Mouse (Mus musculus) forebrain, embryonic 16.5 days (tissue): Measurements from ENCODE around the gene Sbf2. TPM values are rescaled to one million over a fixed set of nuclear protein-coding genes. Genes with fewer than 3 reads are reported as not detected.

Source experiments
- ATAC-seq: fragments of 200-750 bp; cut with Nextera tagmentation; 2 replicates; pipeline ENCODE4 v1.8.0; 2017; ENCODE audit warnings: mild to moderate bottlenecking, moderate library complexity
- H3K27ac ChIP-seq: fragments of 300-500 bp; sonication (generic); 2 replicates; pipeline ENCODE4 v1.5.1; 2014; ENCODE audit warnings: low read length, control low read depth
- H3K27me3 ChIP-seq: fragments of 300-500 bp; sonication (generic); replicated peaks from 2 replicates; pipeline ENCODE4 v1.6.1; 2014; ENCODE audit warnings: low read length; ENCODE audit not compliant: control insufficient read depth, insufficient read depth
- H3K36me3 ChIP-seq: fragments of 300-500 bp; sonication (generic); 2 replicates; pipeline ENCODE4 v1.6.1; 2014; ENCODE audit not compliant: control insufficient read depth, insufficient read depth
- H3K4me1 ChIP-seq: fragments of 300-500 bp; sonication (generic); replicated peaks from 2 replicates; pipeline ENCODE4 v1.6.1; 2014; ENCODE audit warnings: low read length; ENCODE audit not compliant: control insufficient read depth, insufficient read depth
- H3K4me2 ChIP-seq: fragments of 300-500 bp; sonication (generic); 2 replicates; pipeline ENCODE4 v1.6.1; 2014; ENCODE audit warnings: mild to moderate bottlenecking, low read length, control low read depth
- H3K4me3 ChIP-seq: fragments of 300-500 bp; sonication (generic); replicated peaks from 2 replicates; pipeline ENCODE4 v1.5.1; 2014; ENCODE audit warnings: mild to moderate bottlenecking, low read length, control low read depth
- H3K9ac ChIP-seq: fragments of 300-500 bp; sonication (generic); replicated peaks from 2 replicates; pipeline ENCODE4 v1.6.1; 2014; ENCODE audit warnings: low read depth, low read length, control low read depth
- H3K9me3 ChIP-seq: fragments of 300-500 bp; sonication (generic); 2 replicates; pipeline ENCODE4 v1.6.1; 2016; ENCODE audit warnings: low read length; ENCODE audit not compliant: control insufficient read depth
- WGBS: fragments of 180-500 bp; shearing (Covaris S2); extraction: QIAGEN DNeasy Blood & Tissue Kit; methylation state at CpG from one replicate; pipeline ENCODE4 v1.1.7; 2014; 5-methylcytosine and 5-hydroxymethylcytosine counted together
- polyA plus RNA-seq: library from polyadenylated mRNA; unstranded; fragments of >200 nt; fragmentation: Nextera tagmentation; extraction: Ambion mirVana; gene quantifications from 2 replicates; pipeline ENCODE4 v1.2.1, GENCODE M21; 2015

Sbf2 gene
- polyA plus RNA-seq, 1 experiment from 2014 or later: 75.7 TPM

DNA sequence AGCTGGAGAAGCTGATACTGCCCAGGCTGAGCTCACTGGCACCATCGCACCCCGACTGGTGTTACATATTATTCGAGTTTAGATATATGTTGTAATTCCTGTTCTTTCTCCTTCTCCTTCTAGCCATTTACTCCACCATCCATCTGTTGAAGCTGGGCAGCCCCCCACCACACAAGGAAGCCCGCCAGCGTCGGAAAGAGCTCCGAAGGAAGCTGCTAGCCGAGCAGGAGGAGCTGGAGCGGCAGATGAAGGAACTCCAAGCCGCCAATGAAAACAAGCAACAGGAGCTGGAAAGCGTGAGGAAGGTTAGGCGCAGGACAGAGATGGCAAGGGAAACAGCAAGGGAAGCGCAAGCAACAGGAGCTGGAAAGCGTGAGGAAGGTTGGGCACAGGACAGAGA lies 344.9 kb downstream of the Sbf2 start:
- Histone ChIP-seq H3K9me3 (no peaks in the 10 kb centered on the region), H3K36me3 (no peaks in the 10 kb centered on the region), H3K4me2 (no peak overlapping the region), H3K4me1 (0 out of 2 replicates have a peak, but pooled peaks cover 3% of the 10 kb centered on the region), H3K4me3 (no peak overlapping the region), H3K9ac (no peak overlapping the region), H3K27me3 (no peaks in the 10 kb centered on the region), H3K27ac (no peak overlapping the region)
- ATAC-seq: no peak
- WGBS: 84% methylated on average over 14 of the region's 14 CpGs

DNA sequence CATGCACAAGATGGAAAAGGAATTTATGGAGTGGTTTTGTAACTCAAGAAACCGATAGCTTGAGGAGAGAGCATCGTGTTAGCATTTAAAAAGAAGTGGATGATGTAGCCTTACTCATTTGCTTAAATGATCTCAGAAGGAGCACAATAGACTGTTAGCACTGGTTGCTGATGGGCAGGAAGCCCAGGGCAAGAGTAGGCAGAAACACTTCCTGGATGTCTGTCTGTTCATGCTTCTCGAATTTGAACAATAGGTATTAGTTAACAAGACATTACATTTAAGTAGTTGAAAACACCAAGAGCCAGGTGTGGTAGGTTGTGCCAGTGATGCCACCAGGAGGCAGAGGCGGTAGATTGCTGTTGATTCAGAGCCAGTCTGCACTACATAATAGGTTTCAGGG lies 346.2 kb downstream of the Sbf2 start:
- H3K4me2 ChIP-seq: no peak overlapping the region
- no peaks in the 10 kb centered on the region for H3K27me3 ChIP-seq
- no peaks in the 10 kb centered on the region for H3K9me3 ChIP-seq
- H3K4me3 ChIP-seq: no peak overlapping the region
- ATAC-seq: no peak
- no peak overlapping the region for H3K27ac ChIP-seq
- no peak overlapping the region for H3K9ac ChIP-seq
- 0 out of 2 replicates have a peak, but pooled peaks cover 3% of the 10 kb centered on the region for H3K4me1 ChIP-seq
- no peaks in the 10 kb centered on the region for H3K36me3 ChIP-seq
- 33% methylated on average over 4 of the region's 4 CpGs for WGBS

DNA sequence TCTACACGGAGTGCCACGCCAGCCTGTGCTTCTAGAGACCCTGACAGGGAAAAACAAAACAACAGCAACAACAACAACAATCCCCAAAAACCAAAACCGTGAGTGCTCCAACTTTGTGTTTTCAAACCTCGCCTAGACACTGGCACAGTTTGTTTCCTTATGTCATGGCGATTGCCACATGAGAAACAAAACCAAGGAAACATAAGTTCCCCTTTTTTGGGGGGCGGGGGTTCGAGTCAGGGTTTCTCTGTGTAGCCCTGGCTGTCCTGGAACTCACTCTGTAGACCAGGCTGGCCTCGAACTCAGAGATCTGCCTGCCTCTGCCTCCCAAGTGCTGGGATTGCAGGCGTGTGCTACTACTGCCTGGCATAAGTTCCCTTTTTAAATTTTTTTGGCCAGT lies 346.7 kb downstream of the Sbf2 start:
- Histone ChIP-seq H3K9ac (no peak overlapping the region), H3K4me3 (no peak overlapping the region), H3K4me2 (no peak overlapping the region), H3K4me1 (0 out of 2 replicates have a peak, but pooled peaks cover 3% of the 10 kb centered on the region), H3K27me3 (no peaks in the 10 kb centered on the region), H3K36me3 (no peaks in the 10 kb centered on the region), H3K9me3 (no peaks in the 10 kb centered on the region), H3K27ac (no peak overlapping the region)
- WGBS: 95% methylated on average over 9 of the region's 9 CpGs
- ATAC-seq: no peak

DNA sequence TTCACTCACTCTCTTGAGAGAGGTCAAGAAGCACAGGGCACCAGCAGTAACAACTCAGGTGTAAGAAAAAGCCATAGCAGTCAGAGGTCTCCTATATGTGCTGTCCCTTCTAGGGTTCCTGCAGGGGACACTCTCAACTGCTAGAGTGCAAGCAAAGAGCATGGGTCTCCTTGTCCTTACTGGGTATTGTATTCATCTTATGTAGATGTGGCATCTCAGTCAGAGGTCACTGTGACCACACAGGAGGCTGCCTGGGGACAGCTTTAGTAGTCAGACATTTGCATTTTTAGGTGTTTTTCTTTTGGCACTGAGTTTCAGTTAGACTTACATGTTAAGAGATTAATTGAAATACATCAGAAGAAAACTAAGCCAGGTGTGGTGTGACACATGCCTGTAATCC lies 347.7 kb downstream of the Sbf2 start:
- Histone ChIP-seq H3K4me3 (no peak overlapping the region), H3K27ac (no peak overlapping the region), H3K9ac (no peak overlapping the region), H3K27me3 (no peaks in the 10 kb centered on the region), H3K4me2 (no peak overlapping the region), H3K9me3 (no peaks in the 10 kb centered on the region), H3K36me3 (no peaks in the 10 kb centered on the region), H3K4me1 (0 out of 2 replicates have a peak, but pooled peaks cover 3% of the 10 kb centered on the region)
- ATAC-seq: no peak

DNA sequence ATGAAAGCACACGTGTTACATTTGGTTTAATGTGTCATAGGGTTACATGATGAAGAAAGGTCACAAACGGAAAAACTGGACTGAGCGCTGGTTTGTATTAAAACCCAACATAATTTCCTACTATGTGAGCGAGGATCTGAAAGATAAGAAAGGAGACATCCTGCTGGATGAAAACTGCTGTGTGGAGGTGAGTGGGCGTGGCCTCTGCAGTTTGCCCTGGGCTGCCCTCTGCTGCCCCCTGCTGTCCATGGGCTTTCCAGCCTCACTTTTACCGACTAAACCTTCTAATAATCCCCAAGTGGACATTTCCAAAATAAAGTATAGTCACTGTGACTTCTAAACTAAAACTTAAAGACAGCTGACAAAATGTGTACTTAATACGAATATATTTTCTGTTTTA lies 348.9 kb downstream of the Sbf2 start:
- 35% methylated on average over 7 of the region's 7 CpGs for WGBS

DNA sequence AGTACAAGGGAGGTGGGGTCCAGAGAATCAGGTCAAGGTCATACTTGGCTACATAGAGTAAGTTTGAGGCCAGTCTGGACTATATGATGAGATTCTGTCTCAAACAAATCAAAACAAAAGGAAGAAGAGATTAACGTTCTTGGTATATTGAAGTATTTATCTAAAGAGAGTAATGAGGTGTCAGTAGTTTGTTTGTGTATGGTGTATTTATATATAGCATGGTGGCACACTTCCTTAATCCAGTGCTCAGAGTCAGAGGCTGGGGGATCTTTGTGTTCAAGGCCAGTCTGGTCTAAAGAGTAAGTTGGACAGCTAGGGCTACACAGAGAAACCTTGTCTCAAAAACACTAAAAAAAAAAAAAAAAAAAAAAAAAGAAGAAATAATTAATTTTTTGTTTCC lies 351.2 kb downstream of the Sbf2 start:
- Histone ChIP-seq H3K4me3 (no peak overlapping the region), H3K27me3 (no peaks in the 10 kb centered on the region), H3K27ac (no peak overlapping the region), H3K4me1 (peaks cover 3% of the 10 kb centered on the region; the same call in 1 of the 2 replicates), H3K36me3 (no peaks in the 10 kb centered on the region), H3K4me2 (no peak overlapping the region), H3K9ac (no peak overlapping the region), H3K9me3 (no peaks in the 10 kb centered on the region)
- ATAC-seq: no peak
- WGBS: 88% methylated on average over 1 of the region's 1 CpGs

More for the DNA sequence above, 348.9 kb downstream of the Sbf2 start:
- ATAC-seq: no peak
- Histone ChIP-seq H3K9me3 (no peaks in the 10 kb centered on the region), H3K27me3 (no peaks in the 10 kb centered on the region), H3K4me3 (no peak overlapping the region), H3K9ac (no peak overlapping the region), H3K4me1 (0 out of 2 replicates have a peak, but pooled peaks cover 3% of the 10 kb centered on the region), H3K4me2 (no peak overlapping the region), H3K27ac (no peak overlapping the region), H3K36me3 (no peaks in the 10 kb centered on the region)

DNA sequence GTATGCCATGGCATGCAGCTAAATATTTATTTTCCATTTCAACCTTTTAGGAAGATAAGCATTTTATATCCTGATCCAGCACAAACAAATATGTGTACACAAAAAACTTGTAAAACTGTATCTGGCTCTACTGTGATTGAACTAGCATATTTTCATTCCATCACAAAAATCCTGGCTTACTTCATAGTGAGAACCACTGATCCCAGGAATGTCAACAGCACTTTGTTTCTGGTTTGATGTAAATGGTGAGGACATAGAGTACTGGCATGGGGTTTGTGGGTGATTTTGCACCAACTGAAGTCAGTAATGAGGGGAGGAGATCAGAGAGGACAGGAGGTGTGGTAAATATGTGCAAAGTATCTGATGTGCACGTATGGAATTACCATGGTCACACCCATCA lies 352.1 kb downstream of the Sbf2 start:
- no peaks in the 10 kb centered on the region for H3K27me3 ChIP-seq
- no peak overlapping the region for H3K9ac ChIP-seq
- H3K4me3 ChIP-seq: no peak overlapping the region
- WGBS: 79% methylated on average over 1 of the region's 1 CpGs
- H3K27ac ChIP-seq: no peak overlapping the region
- no peak overlapping the region for H3K4me2 ChIP-seq
- H3K36me3 ChIP-seq: no peaks in the 10 kb centered on the region
- H3K9me3 ChIP-seq: no peaks in the 10 kb centered on the region
- ATAC-seq: no peak
- peaks cover 3% of the 10 kb centered on the region; the same call in 1 of the 2 replicates for H3K4me1 ChIP-seq

DNA sequence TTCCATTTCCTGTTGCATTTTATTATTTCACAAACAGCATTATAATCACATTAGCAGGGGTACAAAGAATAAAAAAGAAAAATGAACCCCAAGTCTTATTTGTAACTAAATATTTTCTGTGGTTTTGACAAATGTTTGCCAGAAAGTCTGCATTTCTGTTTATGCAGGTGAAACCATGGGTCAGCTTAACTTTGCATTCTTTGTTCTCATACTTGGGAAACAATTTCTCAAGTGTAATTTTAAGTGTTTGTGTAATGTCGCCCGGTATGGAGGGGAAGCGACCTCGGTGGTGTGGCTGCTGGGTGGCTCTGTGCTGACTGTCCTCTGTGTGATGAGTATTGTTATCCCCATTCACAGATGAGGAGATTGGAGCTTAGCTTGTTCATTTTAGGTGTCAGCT lies 352.9 kb downstream of the Sbf2 start:
- peaks cover 3% of the 10 kb centered on the region; the same call in 1 of the 2 replicates for H3K4me1 ChIP-seq
- H3K9me3 ChIP-seq: no peaks in the 10 kb centered on the region
- no peak overlapping the region for H3K4me2 ChIP-seq
- no peak overlapping the region for H3K9ac ChIP-seq
- no peak overlapping the region for H3K27ac ChIP-seq
- H3K36me3 ChIP-seq: no peaks in the 10 kb centered on the region
- no peak overlapping the region for H3K4me3 ChIP-seq
- WGBS: 87% methylated on average over 4 of the region's 4 CpGs
- H3K27me3 ChIP-seq: no peaks in the 10 kb centered on the region
- ATAC-seq: no peak

DNA sequence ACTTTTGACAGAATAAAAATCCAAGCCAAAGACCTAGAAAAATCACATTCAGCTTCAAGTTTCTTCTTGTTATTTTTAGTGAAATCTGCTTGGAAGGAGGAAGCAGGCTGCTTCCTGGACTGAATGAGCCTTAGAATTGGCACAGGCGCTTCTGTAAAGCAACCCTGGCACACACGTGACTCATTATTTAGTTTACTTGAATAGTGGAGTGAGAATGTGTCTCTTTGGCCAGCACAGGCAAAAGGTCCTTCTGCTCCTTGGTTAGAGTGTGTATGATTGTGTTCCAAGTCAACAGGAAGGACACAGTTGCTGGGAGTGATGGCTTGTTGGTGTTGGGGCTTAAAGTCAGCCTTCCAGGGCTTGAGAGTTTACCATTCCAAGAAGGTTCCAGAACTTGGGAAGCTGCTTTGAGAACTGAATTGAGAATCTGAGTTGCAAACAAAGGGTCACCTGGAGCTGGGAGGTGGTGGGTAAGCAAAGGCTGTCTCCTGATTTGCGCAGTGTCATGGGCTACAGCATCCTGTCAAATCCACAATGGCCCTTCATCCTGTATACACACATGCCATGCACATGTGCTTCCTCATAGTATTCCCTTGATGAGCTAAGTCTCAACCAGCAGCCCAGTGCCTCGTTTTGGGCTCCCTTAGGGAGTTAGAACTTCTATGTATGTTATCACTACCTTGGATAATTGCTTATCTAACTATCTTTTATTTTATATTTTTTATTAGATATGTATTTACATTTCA lies 354.6 kb downstream of the Sbf2 start:
- H3K4me1 ChIP-seq: peaks cover 3% of the 10 kb centered on the region; the same call in 1 of the 2 replicates
- ATAC-seq: no peak
- no peaks in the 10 kb centered on the region for H3K36me3 ChIP-seq
- 0 out of 2 replicates have a peak overlapping the region, but pooled peaks have one; percentile 37 for H3K27ac ChIP-seq
- H3K4me2 ChIP-seq: no peak overlapping the region
- H3K27me3 ChIP-seq: no peaks in the 10 kb centered on the region
- H3K4me3 ChIP-seq: no peak overlapping the region
- WGBS: 67% methylated on average over 4 of the region's 4 CpGs
- no peaks in the 10 kb centered on the region for H3K9me3 ChIP-seq
- H3K9ac ChIP-seq: no peak overlapping the region
